Comparison of ENCODE assay signal across 8 mouse cellular contexts in genomic region chr17:3557331-3558311, GRCm38 (mm10). TPM values are rescaled to one million over a fixed set of nuclear protein-coding genes. Genes with fewer than 3 reads are reported as not detected.
DNase-seq lines count a peak whose midpoint lies in the region; ATAC-seq lines count a peak whose summit lies in the region.

Gene Tfb1m (minus strand): TSS chr17:3557781.

- no peaks in the 10 kb centered on the region; the same call in 1 of the 2 replicates for H3K36me3 ChIP-seq in hindbrain, embryonic 16.5 days (ENCODE audit: control insufficient read depth, insufficient read depth, low read length)
- H3K36me3 ChIP-seq in macrophage (ENCODE audit: inconsistent target) = no peaks in the 10 kb centered on the region

- ATAC-seq in hindbrain, embryonic 16.5 days = peak; percentile 100

- no peaks in the 10 kb centered on the region for H3K79me2 ChIP-seq in macrophage (ENCODE audit: inconsistent target)

- peak within 1 kb of the TSS; percentile 81 for H3K4me2 ChIP-seq in hindbrain, embryonic 16.5 days (ENCODE audit: low read length)

- DNase-seq in WW6 (ENCODE audit: low read depth, low spot score) = peak; percentile 96
- DNase-seq in cerebellum, postnatal 4 days (ENCODE audit: low spot score in 2 of 2) = peak; percentile 90 to 95
- peak; percentile 99 for DNase-seq in gastrocnemius, adult 18-20 months (ENCODE audit: low spot score)
- peak; percentile 96 to 98 for DNase-seq in left cerebral cortex, adult 18-20 months (ENCODE audit: low spot score in 2 of 2)
- DNase-seq in right cerebral cortex, adult 18-20 months = peak; percentile 99
- DNase-seq in urinary bladder, postnatal 10 days (ENCODE audit: low spot score) = peak; percentile 90

- H3K4me3 ChIP-seq in hindbrain, embryonic 16.5 days (ENCODE audit: low read length) = peak within 1 kb of the TSS; percentile 58
- peak within 1 kb of the TSS; percentile 63 for H3K4me3 ChIP-seq in macrophage (ENCODE audit: inconsistent target)

- peak within 1 kb of the TSS; percentile 65 for H3K9ac ChIP-seq in hindbrain, embryonic 16.5 days (ENCODE audit: low read depth, low read length)

- peak within 1 kb of the TSS; percentile 87 for H3K27ac ChIP-seq in hindbrain, embryonic 16.5 days (ENCODE audit: low read depth, low read length)
- H3K27ac ChIP-seq in macrophage = peak within 1 kb of the TSS; percentile 54

- H3K27me3 ChIP-seq in hindbrain, embryonic 16.5 days (replicated peaks; ENCODE audit: control insufficient read depth, insufficient read depth, low read length) = no peaks in the 10 kb centered on the region

- under 1% methylated on average over 60 of the region's 60 CpGs for WGBS in hindbrain, embryonic 16.5 days
- under 1% methylated on average over 59 of the region's 60 CpGs for WGBS in macrophage (ENCODE audit: missing documents)

- H3K9me3 ChIP-seq in hindbrain, embryonic 16.5 days (ENCODE audit: control insufficient read depth, low read length) = no peaks in the 10 kb centered on the region

- H3K4me1 ChIP-seq in hindbrain, embryonic 16.5 days (ENCODE audit: control insufficient read depth, insufficient read depth, low read depth, low read length) = peaks cover 4% of the 10 kb centered on the region

RNA-seq across cellular contexts. Expression of gene Tfb1m, which starts in this region (rescaled TPM):
- total RNA-seq in gastrocnemius, adult 18-20 months (2021) = 10 to 100 TPM in 1 of 2 experiments, 1 to 10 TPM in 1; 9.7 to 10.2 TPM
- 12.5 and 13.3 TPM in 2 replicates for polyA plus RNA-seq in hindbrain, embryonic 16.5 days (2015; fragmentation: Nextera tagmentation; extraction: Ambion mirVana)
- 1 to 10 TPM; 6.2 to 7.6 TPM for total RNA-seq in left cerebral cortex, adult 18-20 months (2021)
- 10 to 100 TPM in 1 of 26 experiments, 1 to 10 TPM in 22, under 1 TPM in 2, not detected in 1; 0.95 to 10.4 (median 5.1) TPM for total RNA-seq in macrophage (2018; cell fraction: chromatin; rRNA removed)
- total RNA-seq in macrophage (2018; cell fraction: cytosol; rRNA removed) = 1 to 10 TPM; 2.9 to 8.7 (median 6.4) TPM
- 10 to 100 TPM in 3 of 26 experiments, 1 to 10 TPM in 23; 1.3 to 14.2 (median 5.0) TPM for total RNA-seq in macrophage (2018; cell fraction: nucleus; rRNA removed)
- polyA plus RNA-seq in macrophage (2018) = 4.7 to 10.1 TPM (median 8.5 TPM) in 3 replicates

Comparison
In these comparisons a context has a peak if more than half of its experiments do, and no peak if none do; other contexts are left out.
1. Peak in every context shown above with its lines: DNase-seq, ATAC-seq, H3K4me3 ChIP-seq and H3K27ac ChIP-seq.